Mouse (Mus musculus) heart, embryonic 11.5 days (tissue): ENCODE data around the gene Epb41. TPM values are rescaled to one million over a fixed set of nuclear protein-coding genes. Genes with fewer than 3 reads are reported as not detected.
A peak's percentile ranks its signal among the peaks of the same experiment; 100 is the strongest.

Source experiments
- ATAC-seq: fragments of 200-750 bp; cut with Nextera tagmentation; replicated peaks from 2 replicates; pipeline ENCODE4 v1.8.0; 2017; ENCODE audit warnings: moderate library complexity; ENCODE audit not compliant: insufficient number of reproducible peaks, low FRiP score, low TSS enrichment
- H3K27ac ChIP-seq: fragments of 300-500 bp; sonication (generic); 2 replicates; pipeline ENCODE4 v1.5.1; 2014; ENCODE audit warnings: mild to moderate bottlenecking, low read depth, low read length
- H3K27me3 ChIP-seq: fragments of 300-500 bp; sonication (generic); 2 replicates; pipeline ENCODE4 v1.6.1; 2014; ENCODE audit warnings: mild to moderate bottlenecking, low read length, mixed read lengths; ENCODE audit not compliant: control insufficient read depth, insufficient read depth
- H3K36me3 ChIP-seq: fragments of 300-500 bp; sonication (generic); 2 replicates; pipeline ENCODE4 v1.6.1; 2014; ENCODE audit warnings: mild to moderate bottlenecking, low read length, moderate library complexity, mixed read lengths; ENCODE audit not compliant: control insufficient read depth, insufficient read depth
- H3K4me1 ChIP-seq: fragments of 300-500 bp; sonication (generic); 2 replicates; pipeline ENCODE4 v1.6.1; 2014; ENCODE audit warnings: low read length; ENCODE audit not compliant: control insufficient read depth, insufficient read depth
- H3K4me2 ChIP-seq: fragments of 300-500 bp; sonication (generic); 2 replicates; pipeline ENCODE4 v1.6.1; 2014; ENCODE audit warnings: mild to moderate bottlenecking, moderate library complexity
- H3K4me3 ChIP-seq: fragments of 300-500 bp; sonication (generic); 2 replicates; pipeline ENCODE4 v1.5.1; 2014; ENCODE audit warnings: low read depth, low read length
- H3K9ac ChIP-seq: fragments of 300-500 bp; sonication (generic); 2 replicates; pipeline ENCODE4 v1.6.1; 2014; ENCODE audit warnings: mild to moderate bottlenecking, low read depth, low read length, moderate library complexity
- H3K9me3 ChIP-seq: fragments of 300-500 bp; sonication (generic); replicated peaks from 2 replicates; pipeline ENCODE4 v1.6.1; 2016; ENCODE audit warnings: low read length; ENCODE audit not compliant: control insufficient read depth
- WGBS: fragments of 180-500 bp; shearing (Covaris S2); extraction: QIAGEN DNeasy Blood & Tissue Kit; methylation state at CpG from one replicate; pipeline ENCODE4 v1.1.7; 2014; ENCODE audit not compliant: insufficient replicate concordance; 5-methylcytosine and 5-hydroxymethylcytosine counted together
- polyA plus RNA-seq: library from polyadenylated mRNA; unstranded; fragments of >200 nt; fragmentation: Nextera tagmentation; extraction: Ambion mirVana; gene quantifications from 2 replicates; pipeline ENCODE4 v1.2.1, GENCODE M21; 2014

Epb41 gene
- polyA plus RNA-seq, 1 experiment from 2014 or later, result 73.2 TPM

DNA sequence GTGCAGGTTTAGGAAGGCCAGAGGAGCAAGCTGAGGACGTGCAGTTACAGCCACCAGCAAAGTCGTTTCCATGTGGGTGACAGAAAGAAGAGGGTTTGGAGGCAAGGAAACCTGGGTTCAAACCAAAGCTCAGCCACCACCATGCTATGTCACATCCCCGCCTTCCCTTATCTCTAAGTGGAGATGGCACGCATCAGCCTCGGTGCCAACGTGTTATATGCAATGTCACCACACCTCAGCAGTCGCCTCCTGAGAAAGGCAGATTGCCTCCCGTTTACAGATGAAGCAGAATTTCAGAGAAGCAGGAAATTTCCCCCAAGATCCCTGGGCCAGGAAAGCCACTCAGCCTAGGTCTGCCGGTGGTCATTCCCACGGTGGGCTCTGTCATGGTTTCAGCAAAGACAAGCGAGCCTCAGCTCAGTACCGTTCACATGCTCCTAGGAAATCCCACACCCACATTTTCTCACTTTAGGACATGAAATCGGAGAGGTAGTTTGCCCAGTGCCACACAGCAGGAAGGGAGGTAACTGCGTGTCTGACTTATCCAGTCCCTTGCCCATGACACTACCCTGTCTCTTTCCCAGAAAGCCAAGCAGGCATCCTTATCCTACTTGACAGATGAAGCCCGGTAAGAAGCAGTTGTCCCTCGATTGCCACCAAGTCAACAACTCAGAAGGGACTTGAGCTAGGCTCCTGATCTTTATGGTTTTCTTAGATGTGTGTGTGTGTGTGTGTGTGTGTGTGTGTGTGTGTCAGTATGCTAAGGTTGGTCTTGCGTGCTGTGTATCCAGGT, 14.9 kb downstream of the Epb41 start:
- H3K27me3 ChIP-seq, result no peaks in the 10 kb centered on the region
- H3K4me1 ChIP-seq, result peaks cover 43% of the 10 kb centered on the region
- no peaks in the 10 kb centered on the region for H3K9me3 ChIP-seq
- H3K4me3 ChIP-seq, result no peak overlapping the region
- no peak overlapping the region for H3K9ac ChIP-seq
- H3K27ac ChIP-seq, result no peak overlapping the region
- 41% methylated on average over 17 of the region's 17 CpGs for WGBS
- ATAC-seq, result no peak
- H3K36me3 ChIP-seq, result no peaks in the 10 kb centered on the region
- H3K4me2 ChIP-seq, result no peak overlapping the region

GRCm38 (mm10) chr4:132059541-132059940, 15.6 kb downstream of the Epb41 start:
- 91% methylated on average over 2 of the region's 2 CpGs for WGBS
- H3K27me3 ChIP-seq, result no peaks in the 10 kb centered on the region
- no peak for ATAC-seq
- no peak overlapping the region for H3K4me3 ChIP-seq
- no peak overlapping the region for H3K9ac ChIP-seq
- H3K9me3 ChIP-seq, result no peaks in the 10 kb centered on the region
- no peaks in the 10 kb centered on the region for H3K36me3 ChIP-seq
- peaks cover 37% of the 10 kb centered on the region for H3K4me1 ChIP-seq
- no peak overlapping the region for H3K27ac ChIP-seq
- H3K4me2 ChIP-seq, result no peak overlapping the region

- Histone ChIP-seq H3K27ac (no peak overlapping the region), H3K4me3 (no peak overlapping the region), H3K4me2 (no peak overlapping the region), H3K4me1 (peaks cover 24% of the 10 kb centered on the region), H3K9me3 (no peaks in the 10 kb centered on the region), H3K27me3 (no peaks in the 10 kb centered on the region), H3K9ac (no peak overlapping the region), H3K36me3 (no peaks in the 10 kb centered on the region)
- no peak for ATAC-seq
These were observed 17.8 kb downstream of the Epb41 start for GRCm38 (mm10) chr4:132057311-132057710.

DNA sequence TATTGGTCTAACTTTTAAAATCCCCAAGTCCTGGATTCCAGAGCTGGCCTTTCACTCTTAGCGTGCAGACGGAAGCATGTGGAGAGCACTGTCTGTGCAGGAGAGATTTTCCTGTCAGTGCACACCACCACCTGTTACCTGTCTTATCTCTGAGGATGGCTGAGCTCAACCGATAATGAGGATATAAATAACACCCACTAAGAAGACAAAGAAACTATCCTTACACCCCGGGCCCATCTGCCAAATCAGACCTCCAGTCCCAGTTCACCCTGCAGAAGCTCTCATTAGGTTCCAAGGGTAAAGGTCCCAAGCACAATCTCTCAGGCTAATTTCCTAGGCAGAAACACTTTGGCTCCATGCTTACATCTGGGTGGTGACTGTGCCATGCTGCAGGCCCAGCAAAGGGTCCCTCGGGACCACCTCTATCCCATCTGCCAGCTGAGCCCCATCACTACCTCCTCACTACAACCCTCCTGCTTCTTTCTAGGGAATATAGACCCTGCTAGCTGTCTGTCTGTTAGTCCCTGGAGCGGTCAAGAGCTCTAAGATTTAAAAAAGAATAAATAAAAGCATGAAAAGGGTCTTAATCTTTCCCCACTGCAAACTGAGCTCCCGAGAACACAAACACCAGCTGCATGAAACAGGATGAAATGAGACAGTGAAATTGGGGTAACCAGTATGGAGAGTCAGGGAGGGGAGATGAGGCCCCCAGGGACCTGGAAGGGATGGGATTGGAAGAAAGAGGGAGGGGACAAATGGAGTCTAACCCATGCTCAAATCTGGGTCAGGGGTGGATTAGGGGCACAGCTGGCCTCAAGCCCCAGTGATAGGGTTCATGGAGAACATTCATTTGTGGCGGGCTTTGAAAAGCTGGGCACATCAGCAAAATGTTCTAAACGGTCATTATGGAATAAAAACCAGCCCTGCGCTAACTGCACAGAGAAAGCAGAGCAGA, 23.5 kb downstream of the Epb41 start:
- Histone ChIP-seq H3K4me1 (peaks cover 23% of the 10 kb centered on the region), H3K4me2 (no peak overlapping the region), H3K36me3 (no peaks in the 10 kb centered on the region), H3K27me3 (no peaks in the 10 kb centered on the region), H3K4me3 (no peak overlapping the region), H3K27ac (no peak overlapping the region), H3K9me3 (no peaks in the 10 kb centered on the region), H3K9ac (no peak overlapping the region)
- 66% methylated on average over 10 of the region's 10 CpGs for WGBS
- ATAC-seq, result no peak

- Histone ChIP-seq H3K4me1 (peaks cover 20% of the 10 kb centered on the region), H3K36me3 (no peaks in the 10 kb centered on the region), H3K27ac (peak overlapping the region; percentile 29; the same call in 1 of the 2 replicates), H3K27me3 (no peaks in the 10 kb centered on the region), H3K9me3 (no peaks in the 10 kb centered on the region), H3K4me2 (peak overlapping the region; percentile 98), H3K9ac (peak overlapping the region; percentile 6; the same call in 1 of the 2 replicates), H3K4me3 (peak overlapping the region; percentile 93)
- no peak for ATAC-seq
- 9% methylated on average over 15 of the region's 15 CpGs for WGBS
These were observed 25.4 kb downstream of the Epb41 start for GRCm38 (mm10) chr4:132049549-132050200.

- Histone ChIP-seq H3K27ac (peak overlapping the region; percentile 86), H3K27me3 (no peaks in the 10 kb centered on the region)
- peak; percentile 97 for ATAC-seq
These were observed 26.1 kb downstream of the Epb41 start for GRCm38 (mm10) chr4:132048995-132049404.

DNA sequence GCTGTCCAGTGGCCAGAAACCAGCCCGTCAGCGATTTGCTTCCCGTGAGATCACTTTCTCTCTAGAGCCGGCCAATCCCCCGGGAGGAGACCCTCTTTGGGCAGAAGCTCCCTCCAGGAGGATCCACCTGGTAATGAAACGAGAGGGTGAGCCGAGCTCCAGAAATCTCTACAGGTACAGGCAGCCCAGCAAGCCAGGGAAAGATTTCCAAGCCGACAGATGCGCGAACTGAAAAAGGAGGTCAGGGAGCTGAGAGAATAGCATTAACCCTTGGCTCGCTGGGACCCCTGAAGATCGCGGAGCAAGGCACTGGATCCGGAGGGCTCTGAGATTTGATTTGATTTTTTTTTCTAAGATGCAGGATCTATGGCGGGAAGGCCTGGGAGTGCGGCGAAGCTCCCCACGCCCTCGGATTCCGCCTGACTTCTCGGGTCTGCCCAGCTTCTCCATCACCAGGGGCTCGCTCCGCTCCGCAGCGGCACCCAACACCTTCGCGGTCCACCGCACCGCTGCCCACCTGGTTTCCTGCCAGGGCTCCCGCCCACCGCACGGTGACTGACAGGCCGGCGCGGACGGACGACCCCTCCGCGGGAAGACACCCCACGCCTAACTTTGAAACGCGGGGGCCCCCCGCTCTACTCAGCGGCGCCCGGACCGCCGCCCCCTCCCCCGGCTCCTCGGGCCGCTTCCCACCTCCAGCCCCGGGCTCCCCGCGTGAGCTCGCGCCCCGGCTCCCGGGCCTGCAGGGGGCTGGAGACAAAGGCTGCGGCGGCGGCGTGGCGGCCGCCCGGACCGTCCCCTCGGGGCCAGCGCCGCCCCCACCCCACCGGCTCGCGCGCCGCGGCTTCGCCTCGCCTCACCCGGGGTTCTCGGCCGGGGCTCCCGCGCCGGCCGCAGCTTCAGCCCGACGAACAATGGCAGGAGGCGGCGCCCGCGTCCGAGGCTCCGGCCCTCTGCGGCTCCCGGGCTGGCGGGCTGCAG, 26.8 kb downstream of the Epb41 start:
- Histone ChIP-seq H3K9me3 (no peaks in the 10 kb centered on the region), H3K27me3 (no peaks in the 10 kb centered on the region), H3K4me3 (peak overlapping the region; percentile 93), H3K36me3 (no peaks in the 10 kb centered on the region), H3K27ac (peak overlapping the region; percentile 86), H3K4me2 (peak overlapping the region; percentile 98), H3K4me1 (peaks cover 26% of the 10 kb centered on the region), H3K9ac (peak overlapping the region; percentile 91)
- whole genome bisulfite sequencing, result under 1% methylated on average over 78 of the region's 95 CpGs
- peak; percentile 57 for ATAC-seq

More at GRCm38 (mm10) chr4:132048995-132049404, 26.1 kb downstream of the Epb41 start:
- Histone ChIP-seq H3K9me3 (no peaks in the 10 kb centered on the region), H3K4me2 (peak overlapping the region; percentile 98), H3K36me3 (no peaks in the 10 kb centered on the region), H3K9ac (peak overlapping the region; percentile 91), H3K4me3 (peak overlapping the region; percentile 93), H3K4me1 (peaks cover 24% of the 10 kb centered on the region)
- WGBS, result under 1% methylated on average over 17 of the region's 46 CpGs
